Mouse (Mus musculus): ENCODE data around the gene Brd4.

DNA sequence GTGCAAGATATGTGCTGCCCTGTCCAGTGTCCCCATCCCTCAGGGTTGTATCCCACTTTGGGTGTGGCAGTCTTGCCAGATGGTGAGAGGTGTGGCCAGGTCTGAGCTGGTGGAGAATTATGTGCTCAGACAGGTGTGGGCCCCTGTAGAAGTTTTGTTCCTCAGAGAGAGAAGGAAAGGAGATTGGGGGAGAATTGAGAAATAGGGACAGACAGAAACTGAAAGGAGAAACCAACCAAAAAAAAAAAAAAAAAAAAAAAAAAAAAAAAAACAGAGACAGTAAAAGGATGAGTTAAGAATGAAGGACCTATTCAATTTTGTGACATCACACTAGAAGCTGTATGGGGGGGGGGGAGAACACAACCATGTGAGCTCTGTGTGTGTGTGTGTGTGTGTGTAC is 119.7 kb downstream of the Brd4 start:
- TF ChIP-seq CTCF (IDR thresholded peaks at IDR 0.05; ENCODE audit: low read depth) (no peak), EP300 (IDR thresholded peaks at IDR 0.05; ENCODE audit: low read depth) (no peak)

Data from liver, postnatal 0 days (tissue).